ENCODE assay signal across 8 mouse cellular contexts in genomic region chr12:59219325-59220225, GRCm38 (mm10). TPM values are rescaled to one million over a fixed set of nuclear protein-coding genes. Genes with fewer than 3 reads are reported as not detected.
DNase-seq lines count a peak whose midpoint lies in the region; ATAC-seq and TF ChIP-seq lines count a peak whose summit lies in the region.

TSS of gene Fbxo33 (minus strand) at chr12:59219725.

- peak within 1 kb of the TSS; percentile 77 for H3K9ac ChIP-seq in embryonic facial prominence, embryonic 15.5 days
- H3K9ac ChIP-seq in limb, embryonic 14.5 days (ENCODE audit: low read depth, low read length, severe bottlenecking) = peak within 1 kb of the TSS; percentile 85
- H3K9ac ChIP-seq in midbrain, postnatal 0 days (replicated peaks; ENCODE audit: low read length, poor library complexity, severe bottlenecking) = peak within 1 kb of the TSS; percentile 83

- H3K27ac ChIP-seq in bone marrow, adult 2 months (ENCODE audit: control insufficient read depth, insufficient read depth, low read depth, low read length, poor library complexity) = peak within 1 kb of the TSS; percentile 98
- peak within 1 kb of the TSS; percentile 98 for H3K27ac ChIP-seq in embryonic facial prominence, embryonic 15.5 days (replicated peaks)
- peak within 1 kb of the TSS; percentile 95 for H3K27ac ChIP-seq in limb, embryonic 14.5 days (replicated peaks; ENCODE audit: low read depth, low read length)
- peak within 1 kb of the TSS; percentile 94 for H3K27ac ChIP-seq in midbrain, postnatal 0 days (ENCODE audit: low read depth, low read length)

- peaks cover 4% of the 10 kb centered on the region; the same call in 1 of the 2 replicates for H3K4me1 ChIP-seq in bone marrow, adult 2 months (ENCODE audit: control insufficient read depth, insufficient read depth, low read length)
- H3K4me1 ChIP-seq in embryonic facial prominence, embryonic 15.5 days = peaks cover 15% of the 10 kb centered on the region
- peaks cover 14% of the 10 kb centered on the region for H3K4me1 ChIP-seq in limb, embryonic 14.5 days (ENCODE audit: control insufficient read depth, insufficient read depth, low read length)
- peaks cover 24% of the 10 kb centered on the region for H3K4me1 ChIP-seq in midbrain, postnatal 0 days (ENCODE audit: insufficient read depth, low read length)

- H3K4me3 ChIP-seq in bone marrow, adult 2 months (replicated peaks; ENCODE audit: control insufficient read depth, low read depth, low read length) = peak within 1 kb of the TSS; percentile 91
- peak within 1 kb of the TSS; percentile 96 for H3K4me3 ChIP-seq in embryonic facial prominence, embryonic 15.5 days (replicated peaks)
- peak within 1 kb of the TSS; percentile 91 for H3K4me3 ChIP-seq in limb, embryonic 14.5 days (replicated peaks; ENCODE audit: low read length)
- H3K4me3 ChIP-seq in midbrain, postnatal 0 days (ENCODE audit: low read depth, low read length) = peak within 1 kb of the TSS; percentile 97

- H3K9me3 ChIP-seq in embryonic facial prominence, embryonic 15.5 days (replicated peaks) = no peaks in the 10 kb centered on the region
- H3K9me3 ChIP-seq in limb, embryonic 14.5 days (ENCODE audit: control insufficient read depth, low read length) = no peaks in the 10 kb centered on the region
- no peaks in the 10 kb centered on the region for H3K9me3 ChIP-seq in midbrain, postnatal 0 days (ENCODE audit: low read length)

- TF ChIP-seq POLR2A in bone marrow, adult 2 months (IDR thresholded peaks at IDR 0.05; ENCODE audit: borderline replicate concordance, control insufficient read depth, low read depth, low read length) = peak; percentile 69; the same call in 1 of the 2 replicates
- 0 out of 2 replicates have a peak, but pooled peaks have one; percentile 13 for TF ChIP-seq POLR2A in limb, embryonic 14.5 days (IDR thresholded peaks at IDR 0.05; ENCODE audit: borderline replicate concordance, extremely low read depth, insufficient read depth, insufficient read length)

- under 1% methylated on average over 109 of the region's 109 CpGs for WGBS in bone marrow, adult 2 months
- under 1% methylated on average over 109 of the region's 109 CpGs for WGBS in embryonic facial prominence, embryonic 15.5 days
- 2% methylated on average over 85 of the region's 109 CpGs for WGBS in limb, embryonic 14.5 days
- WGBS in midbrain, postnatal 0 days = under 1% methylated on average over 84 of the region's 109 CpGs

- H3K4me2 ChIP-seq in embryonic facial prominence, embryonic 15.5 days (replicated peaks) = peak within 1 kb of the TSS; percentile 92
- peak within 1 kb of the TSS; percentile 94 for H3K4me2 ChIP-seq in limb, embryonic 14.5 days (replicated peaks; ENCODE audit: low read depth, low read length, severe bottlenecking)
- H3K4me2 ChIP-seq in midbrain, postnatal 0 days (ENCODE audit: low read depth, low read length, poor library complexity, severe bottlenecking) = peak within 1 kb of the TSS; percentile 76

- peak; percentile 77 for TF ChIP-seq CTCF in bone marrow, adult 2 months (IDR thresholded peaks at IDR 0.05; ENCODE audit: control insufficient read depth, insufficient read depth, low read length)
- TF ChIP-seq CTCF in midbrain, postnatal 0 days (IDR thresholded peaks at IDR 0.05) = peak; percentile 85

- H3K36me3 ChIP-seq in embryonic facial prominence, embryonic 15.5 days = no peaks in the 10 kb centered on the region
- no peaks in the 10 kb centered on the region for H3K36me3 ChIP-seq in limb, embryonic 14.5 days (ENCODE audit: control insufficient read depth, insufficient read depth, low read length)
- no peaks in the 10 kb centered on the region for H3K36me3 ChIP-seq in midbrain, postnatal 0 days (ENCODE audit: insufficient read depth, low read length)

- peak; percentile 97 for DNase-seq in 416B (ENCODE audit: low read depth)
- DNase-seq in heart, adult 8-10 months (ENCODE audit: low spot score) = peak; percentile 96
- peak; percentile 97 for DNase-seq in kidney, adult 9 months
- peak; percentile 96 for DNase-seq in limb, embryonic 14.5 days (ENCODE audit: low spot score)
- DNase-seq in midbrain, postnatal 0 days (ENCODE audit: low spot score) = peak; percentile 98
- peak; percentile 93 to 96 for DNase-seq in spleen, postnatal 14 days (ENCODE audit: low spot score in 2 of 2)

- no peaks in the 10 kb centered on the region for H3K27me3 ChIP-seq in embryonic facial prominence, embryonic 15.5 days
- no peaks in the 10 kb centered on the region for H3K27me3 ChIP-seq in limb, embryonic 14.5 days (ENCODE audit: control insufficient read depth, insufficient read depth, low read length)
- no peaks in the 10 kb centered on the region for H3K27me3 ChIP-seq in midbrain, postnatal 0 days (ENCODE audit: insufficient read depth, low read length)

- ATAC-seq in embryonic facial prominence, embryonic 15.5 days (ENCODE audit: insufficient number of reproducible peaks, low FRiP score, low TSS enrichment, low read depth) = peak; percentile 98
- ATAC-seq in limb, embryonic 14.5 days (ENCODE audit: low FRiP score, low read depth) = peak; percentile 96
- ATAC-seq in midbrain, postnatal 0 days (ENCODE audit: low FRiP score) = peak; percentile 97

RNA-seq across cellular contexts. Expression of gene Fbxo33, which starts in this region (rescaled TPM):
- polyA plus RNA-seq in bone marrow, adult 2 months (2011; ENCODE audit: insufficient read depth, insufficient read length, low replicate concordance, missing spikeins) = 12.0 and 31.7 TPM in 2 replicates
- polyA plus RNA-seq in embryonic facial prominence, embryonic 15.5 days (2015; fragmentation: Nextera tagmentation; extraction: Ambion mirVana) = 7.9 and 9.4 TPM in 2 replicates
- 1 to 10 TPM; 5.0 to 9.9 (median 7.9) TPM for total RNA-seq in heart, adult 8-10 months (2022)
- 10.2 and 12.8 TPM in 2 replicates for polyA plus RNA-seq in limb, embryonic 14.5 days (2012; rRNA removed)
- polyA plus RNA-seq in limb, embryonic 14.5 days (2014; fragmentation: Nextera tagmentation; extraction: Ambion mirVana) = 10.5 and 11.0 TPM in 2 replicates
- total RNA-seq in midbrain, postnatal 0 days (2014; rRNA removed) = 13.9 and 16.7 TPM in 2 replicates
- polyA plus RNA-seq in midbrain, postnatal 0 days (2015; fragmentation: Nextera tagmentation; extraction: Ambion mirVana) = 5.9 and 9.6 TPM in 2 replicates

Comparison
In these comparisons a context has a peak if more than half of its experiments do, and no peak if none do; other contexts are left out.
1. Peak in every context shown above with its lines: DNase-seq, ATAC-seq, H3K4me3 ChIP-seq and H3K27ac ChIP-seq.